Mouse (Mus musculus) heart, adult 2 months (tissue): ENCODE measurements around the gene Ms4a8a.

Source experiments
- CTCF ChIP-seq: fragments of 200-600 bp; IDR thresholded peaks from 2 replicates; pipeline ENCODE4 v1.8.1; 2022; ENCODE audit warnings: antibody characterized with exemption, mild to moderate bottlenecking, moderate library complexity
- EP300 ChIP-seq: fragments of 200-500 bp; IDR thresholded peaks from 2 replicates; pipeline ENCODE4 v1.6.1; 2011; ENCODE audit warnings: low read depth, low read length, control low read depth; ENCODE audit not compliant: insufficient read depth
- POLR2A ChIP-seq: fragments of 200-500 bp; IDR thresholded peaks from 2 replicates; pipeline ENCODE4 v1.6.1; 2011; ENCODE audit warnings: mild to moderate bottlenecking, low read depth, low read length, control low read depth; ENCODE audit not compliant: insufficient read depth

GRCm38 (mm10) chr19:11060900-11061299, 20.0 kb downstream of the Ms4a8a start:
- no peak for TF ChIP-seq CTCF
- no peak for TF ChIP-seq EP300
- no peak for TF ChIP-seq POLR2A
